Mouse (Mus musculus) MEL (cell line): ENCODE data around the gene Trank1.

Source experiments
- CHD1 ChIP-seq: IDR thresholded peaks from 2 replicates; pipeline ENCODE4 v1.6.1; 2012; ENCODE audit warnings: low read depth, mild to moderate bottlenecking, inconsistent platforms, low read length, improper control_type of control experiment
- CTCF ChIP-seq, 3 experiments: IDR thresholded peaks in 2 of 3; conservative IDR thresholded peaks in 1 of 3; 2 replicates each; pipeline ENCODE4 v1.5.1; 2011 to 2012; ENCODE audit warnings: low read length in 3 of 3, low read depth in 2 of 3, mild to moderate bottlenecking in 2 of 3, improper control_type of control experiment in 1 of 3, inconsistent platforms in 1 of 3, mixed read lengths in 1 of 3, moderate library complexity in 1 of 3; ENCODE audit not compliant: control insufficient read depth in 1 of 3, insufficient read depth in 1 of 3, poor library complexity in 1 of 3, severe bottlenecking in 1 of 3
- EP300 ChIP-seq, 2 experiments: IDR thresholded peaks; 2 replicates each; pipeline ENCODE4 v1.6.1; 2011; ENCODE audit warnings: improper control_type of control experiment in 2 of 2, low read length in 2 of 2, low read depth in 1 of 2, mild to moderate bottlenecking in 1 of 2
- ETS1 ChIP-seq: IDR thresholded peaks from 2 replicates; pipeline ENCODE4 v1.6.1; 2012; ENCODE audit warnings: low read depth, mild to moderate bottlenecking, inconsistent platforms, low read length, improper control_type of control experiment, moderate library complexity
- GATA1 ChIP-seq: IDR thresholded peaks from 2 replicates; pipeline ENCODE4 v1.6.1; 2011; ENCODE audit warnings: low read depth, low read length, improper control_type of control experiment
- HCFC1 ChIP-seq: IDR thresholded peaks from 2 replicates; pipeline ENCODE4 v1.6.1; 2012; ENCODE audit warnings: low read depth, mild to moderate bottlenecking, inconsistent platforms, low read length, improper control_type of control experiment, moderate library complexity
- KAT2A ChIP-seq: conservative IDR thresholded peaks from 2 replicates; pipeline ENCODE4 v1.6.1; 2012; ENCODE audit warnings: low read depth, low read length, improper control_type of control experiment, inconsistent platforms
- MAX ChIP-seq: IDR thresholded peaks from 2 replicates; pipeline ENCODE4 v1.6.1; 2011; ENCODE audit warnings: low read length, improper control_type of control experiment
- MXI1 ChIP-seq: IDR thresholded peaks from 2 replicates; pipeline ENCODE4 v1.6.1; 2011; ENCODE audit warnings: mild to moderate bottlenecking, low read depth, low read length, improper control_type of control experiment
- POLR2A ChIP-seq, 2 experiments: IDR thresholded peaks; 2 replicates each; pipeline ENCODE4 v1.6.1; 2011 to 2012; ENCODE audit warnings: low read length in 2 of 2, mild to moderate bottlenecking in 2 of 2, control low read depth in 1 of 2, improper control_type of control experiment in 1 of 2, low read depth in 1 of 2, moderate library complexity in 1 of 2; ENCODE audit not compliant: control insufficient read depth in 1 of 2, insufficient read depth in 1 of 2, poor library complexity in 1 of 2
- TAL1 ChIP-seq: IDR thresholded peaks from 2 replicates; pipeline ENCODE4 v1.6.1; 2012; ENCODE audit warnings: mild to moderate bottlenecking, inconsistent platforms, low read length, moderate library complexity, mixed read lengths
- USF1 ChIP-seq: IDR thresholded peaks from 2 replicates; pipeline ENCODE4 v1.6.1; 2014; ENCODE audit warnings: low read depth, mild to moderate bottlenecking, inconsistent platforms, low read length, improper control_type of control experiment, moderate library complexity

GRCm38 (mm10) chr9:111391036-111391435 lies 79.5 kb downstream of the Trank1 start:
- TF ChIP-seq TAL1 (no peak), HCFC1 (no peak), ETS1 (no peak), KAT2A (no peak), GATA1 (no peak), POLR2A (IDR thresholded peaks at IDR 0.05; ENCODE audit: control insufficient read depth in 1 of 2, insufficient read depth in 1 of 2, low read depth in 1 of 2, low read length in 2 of 2, poor library complexity in 1 of 2) (no peak), MAX (no peak), MXI1 (no peak), USF1 (no peak), CTCF (IDR thresholded peaks at IDR 0.05 in 2 of 3, conservative IDR thresholded peaks at IDR 0.05 in 1 of 3; ENCODE audit: control insufficient read depth in 1 of 3, insufficient read depth in 1 of 3, low read depth in 2 of 3, low read length in 3 of 3, poor library complexity in 1 of 3, severe bottlenecking in 1 of 3) (no peak), EP300 (IDR thresholded peaks at IDR 0.05; ENCODE audit: low read depth in 1 of 2, low read length in 2 of 2) (no peak), CHD1 (no peak)
